Mouse (Mus musculus) induced T-regulatory cell, adult 2 months (primary cell): ENCODE results near the gene Slc44a4.
A peak's percentile ranks its signal among the peaks of the same experiment; 100 is the strongest.
"Not testable (repeated sequence)": the region's sequence is repeated elsewhere in the genome, so short reads cannot be mapped to it uniquely, and the experiment has no call there.

Experiments
- DNase-seq: peaks from one replicate; pipeline ENCODE4 v3.0.0-alpha.2; 2012; ENCODE audit warnings: low read depth

The Slc44a4 gene

DNA sequence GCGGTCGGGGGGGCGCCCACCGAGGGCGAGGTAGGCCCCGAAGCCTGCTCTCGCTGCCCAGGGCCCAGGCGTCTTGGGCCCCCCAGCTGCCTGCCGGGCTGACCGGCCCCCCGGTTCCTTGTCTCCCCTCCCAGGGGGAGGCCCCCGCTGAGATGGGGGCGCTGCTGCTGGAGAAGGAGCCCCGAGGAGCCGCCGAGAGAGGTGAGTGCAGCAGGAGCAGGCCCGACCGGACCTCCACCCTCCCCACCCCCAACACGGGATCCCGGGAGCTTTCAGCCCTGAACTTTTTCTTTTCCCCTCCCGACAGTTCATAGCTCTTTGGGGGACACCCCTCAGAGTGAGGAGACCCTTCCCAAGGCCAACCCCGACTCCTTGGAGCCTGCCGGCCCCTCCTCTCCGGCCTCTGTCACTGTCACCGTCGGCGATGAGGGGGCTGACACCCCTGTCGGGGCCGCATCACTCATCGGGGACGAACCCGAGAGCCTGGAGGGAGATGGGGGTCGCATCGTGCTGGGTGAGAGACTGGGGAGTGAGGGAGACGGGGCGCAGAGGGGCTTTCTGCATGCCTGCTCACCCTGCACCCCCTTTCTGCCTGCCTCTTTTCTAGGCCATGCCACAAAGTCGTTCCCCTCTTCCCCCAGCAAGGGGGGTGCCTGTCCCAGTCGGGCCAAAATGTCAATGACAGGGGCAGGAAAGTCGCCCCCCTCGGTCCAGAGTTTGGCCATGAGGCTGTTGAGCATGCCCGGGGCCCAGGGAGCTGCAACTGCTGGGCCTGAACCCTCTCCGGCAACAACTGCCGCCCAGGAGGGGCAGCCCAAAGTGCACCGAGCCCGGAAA, 15.0 kb upstream of the Slc44a4 start:
- DNase-seq: peak; percentile 60

DNA sequence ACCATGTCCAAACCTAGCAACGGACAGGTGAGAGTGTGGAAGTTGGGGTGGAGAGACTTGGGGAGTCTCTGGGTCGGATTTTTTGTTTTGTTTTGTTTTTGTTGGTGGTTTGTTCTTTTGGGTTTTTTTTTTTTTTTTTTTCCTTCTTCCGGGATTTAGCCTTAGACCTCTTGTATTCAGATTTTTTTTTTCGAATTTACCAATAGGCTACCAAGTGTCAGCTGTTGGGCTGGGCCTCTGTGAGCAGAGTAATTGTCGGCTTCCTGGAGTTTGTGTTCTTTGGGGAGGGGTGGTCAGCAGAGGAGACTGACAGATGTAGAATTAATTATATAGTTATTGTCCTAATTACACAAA, 14.4 kb upstream of the Slc44a4 start:
- peak; percentile 81 for DNase-seq

DNA sequence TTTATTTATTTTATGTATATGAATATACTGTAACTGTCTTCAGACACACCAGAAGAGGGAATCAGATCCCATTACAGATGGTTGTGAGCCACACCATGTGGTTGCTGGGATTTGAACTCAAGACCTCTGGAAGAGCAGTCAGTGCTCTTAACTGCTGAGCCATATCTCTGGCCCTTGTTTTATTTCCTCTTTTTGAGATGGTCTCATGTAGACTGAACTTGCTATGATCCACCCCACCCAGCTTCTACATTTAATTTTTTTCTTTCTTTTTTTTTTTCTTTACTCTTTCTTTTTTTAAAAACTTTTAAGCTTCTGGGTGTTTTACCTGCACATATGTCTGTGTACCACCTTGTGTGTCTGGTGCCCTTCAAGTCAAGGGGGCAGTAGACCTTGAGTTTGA, 13.4 kb upstream of the Slc44a4 start:
- not testable (repeated sequence) for DNase-seq

DNA sequence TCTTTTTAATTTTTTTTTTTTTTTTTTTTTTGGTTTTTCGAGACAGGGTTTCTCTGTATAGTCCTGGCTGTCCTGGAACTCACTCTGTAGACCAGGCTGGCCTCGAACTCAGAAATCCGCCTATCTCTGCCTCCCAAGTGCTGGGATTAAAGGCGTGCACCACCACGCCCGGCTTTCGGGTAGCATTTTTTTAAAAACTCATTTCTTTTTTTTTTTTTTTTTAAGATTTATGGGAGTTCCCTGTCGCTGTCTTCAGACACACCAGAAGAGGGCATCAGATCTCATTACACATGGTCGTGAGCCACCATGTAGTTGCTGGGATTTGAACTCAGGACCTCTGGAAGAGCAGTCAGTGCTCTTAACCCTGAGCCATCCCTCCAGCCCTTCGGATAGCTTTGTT, 12.3 kb upstream of the Slc44a4 start:
- DNase-seq: not testable (repeated sequence)

DNA sequence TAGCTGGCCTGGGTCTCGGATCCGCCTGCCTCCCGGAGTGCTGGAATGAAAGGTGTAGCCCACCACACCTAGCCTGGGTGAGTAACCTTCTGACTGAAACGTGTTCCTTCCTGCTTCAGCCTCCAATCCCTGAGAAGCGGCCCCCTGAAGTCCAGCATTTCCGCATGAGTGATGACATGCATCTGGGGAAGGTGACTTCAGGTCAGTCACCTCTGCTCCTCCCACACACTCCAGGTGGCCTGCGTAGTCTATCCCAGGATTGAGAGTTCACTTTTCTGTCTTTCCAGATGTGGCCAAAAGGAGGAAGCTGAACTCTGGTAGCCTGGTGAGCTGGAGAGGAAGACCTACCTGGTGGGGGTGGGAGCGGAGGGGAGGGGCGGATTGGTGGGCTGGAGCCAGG, 11.4 kb upstream of the Slc44a4 start:
- DNase-seq: no peak

DNA sequence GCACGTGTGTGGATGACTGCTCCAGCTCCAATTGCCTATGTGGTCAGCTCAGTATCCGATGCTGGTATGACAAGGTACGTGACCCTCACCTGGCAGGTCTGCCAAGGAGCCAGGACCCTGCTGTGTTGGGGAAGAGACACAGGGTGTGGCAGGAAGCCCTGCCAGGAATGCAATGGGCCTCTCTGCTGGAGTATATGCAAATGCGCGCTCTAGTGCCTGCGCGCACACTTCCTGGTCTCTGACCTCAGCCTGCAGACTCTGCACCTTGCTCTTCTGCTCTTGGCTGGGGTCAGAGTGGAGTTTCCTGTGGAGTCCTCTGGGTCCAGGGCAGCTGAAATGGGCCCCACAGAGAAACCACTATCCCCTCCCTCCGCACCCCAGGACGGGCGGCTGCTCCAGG, 3.3 kb upstream of the Slc44a4 start:
- no peak for DNase-seq

DNA sequence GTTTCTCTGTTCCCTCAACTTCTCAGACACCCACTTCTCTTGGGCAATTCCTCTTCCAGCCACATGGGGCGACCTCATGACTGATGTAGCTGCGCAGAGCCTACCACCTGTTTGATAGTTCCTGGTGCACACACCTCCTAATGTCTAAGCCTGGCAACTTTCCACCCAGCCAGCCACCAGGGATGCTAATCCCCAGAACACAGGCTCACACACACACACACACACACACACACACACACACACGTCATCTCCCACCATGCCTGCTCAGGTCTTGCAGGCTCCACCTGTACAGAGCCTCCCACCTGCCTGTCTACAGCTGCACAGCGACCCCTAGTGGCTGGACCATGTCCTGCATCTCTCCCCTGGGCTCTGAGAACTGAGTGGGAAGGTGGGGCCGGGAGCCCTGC, 2.3 kb upstream of the Slc44a4 start:
- DNase-seq: peak; percentile 94

DNA sequence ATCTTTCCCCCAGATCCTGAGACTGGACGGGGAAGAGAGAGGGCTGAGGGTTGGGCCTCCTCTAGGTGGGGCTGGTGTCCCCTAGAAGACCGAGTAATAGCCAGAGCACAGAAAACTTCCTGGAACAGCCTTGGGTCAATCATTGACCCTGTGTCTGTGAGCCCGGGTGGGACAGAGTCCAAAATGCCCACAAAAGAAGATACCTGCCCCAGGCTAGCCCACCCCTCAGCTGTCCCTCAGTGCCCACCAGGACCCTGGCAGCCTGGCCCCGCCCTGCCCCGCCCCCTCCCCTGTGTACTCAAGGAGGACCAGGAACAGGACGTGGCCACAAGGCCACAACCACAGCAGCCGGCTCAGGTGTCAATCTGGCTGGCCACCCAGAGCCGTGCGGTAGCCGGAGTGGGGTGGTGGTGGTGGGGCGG, 1.2 kb downstream of the Slc44a4 start:
- DNase-seq: no peak

DNA sequence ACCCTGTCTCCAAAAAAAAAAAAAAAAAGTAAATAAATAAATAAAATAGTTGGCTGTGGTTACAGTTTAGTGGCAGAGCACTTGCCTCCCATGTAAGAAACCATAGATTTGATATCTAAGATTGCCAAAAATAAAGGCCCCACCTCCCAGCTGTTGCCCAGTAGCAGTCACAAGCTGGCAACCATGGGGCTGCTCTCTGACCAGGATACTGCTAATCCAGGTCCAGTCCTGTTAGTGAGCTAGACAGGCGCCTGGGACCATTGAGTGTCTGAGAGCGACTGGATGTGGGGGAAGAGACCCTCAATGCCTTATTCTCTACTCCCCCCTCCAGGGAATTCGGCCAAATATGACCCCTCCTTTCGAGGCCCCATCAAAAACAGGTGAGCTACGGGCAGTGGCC, 2.0 kb downstream of the Slc44a4 start:
- DNase-seq: no peak

DNA sequence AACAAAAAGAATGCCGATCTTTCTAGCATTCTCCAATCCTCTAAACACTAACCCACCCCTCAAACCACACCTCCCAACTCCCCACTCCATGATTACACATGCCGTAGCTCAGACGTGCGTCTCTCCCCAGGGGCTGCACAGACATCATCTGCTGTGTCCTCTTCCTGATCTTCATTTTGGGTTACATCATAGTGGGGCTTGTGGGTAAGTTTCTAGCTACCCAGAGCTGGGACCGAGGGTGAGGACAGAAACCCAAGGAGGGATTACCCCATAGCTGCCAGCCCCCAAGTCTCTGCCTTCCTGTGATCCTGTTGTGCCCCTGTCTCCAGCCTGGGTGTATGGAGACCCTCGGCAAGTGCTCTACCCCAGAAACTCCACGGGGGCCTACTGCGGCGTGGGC, 2.9 kb downstream of the Slc44a4 start:
- no peak for DNase-seq

DNA sequence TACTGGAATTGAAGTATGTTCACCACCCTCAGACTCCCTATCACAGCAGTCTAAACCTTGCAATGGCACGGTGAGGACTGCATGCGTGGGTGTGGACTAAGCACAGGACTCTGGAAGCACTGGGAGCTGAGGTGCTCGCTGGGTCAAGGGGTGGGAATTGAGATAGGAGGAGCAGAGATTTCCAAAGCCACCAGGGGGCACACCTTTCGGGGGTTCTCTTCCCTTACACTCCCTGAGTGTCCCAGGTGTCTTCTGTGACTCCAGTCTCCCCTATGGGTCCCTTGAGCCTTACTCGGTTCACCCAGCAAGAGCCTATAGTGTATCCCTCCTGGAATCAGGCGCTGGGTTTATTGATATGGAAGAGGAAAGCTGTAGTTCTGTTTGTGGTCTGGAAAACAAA, 8.7 kb downstream of the Slc44a4 start:
- peak; percentile 33 for DNase-seq

DNA sequence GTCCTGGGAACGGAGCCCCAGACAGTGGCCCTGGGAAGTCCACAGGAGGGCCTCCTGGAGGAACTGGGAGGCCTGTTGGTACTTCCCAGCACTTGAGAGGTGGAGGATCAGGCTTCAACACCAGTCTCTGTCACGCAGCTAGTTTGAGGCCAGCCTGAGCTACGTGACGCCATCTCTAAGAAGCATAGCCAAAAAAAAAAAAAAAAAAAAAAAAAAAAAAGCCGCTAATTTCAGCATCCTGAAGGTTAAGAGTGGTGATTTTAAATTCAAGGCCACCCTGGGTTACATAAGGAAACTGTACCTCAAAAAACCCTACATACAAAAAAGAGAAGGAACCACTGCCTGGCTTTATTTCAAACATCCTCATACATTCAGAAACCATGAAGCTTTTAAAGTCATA, 10.0 kb downstream of the Slc44a4 start:
- no peak for DNase-seq

DNA sequence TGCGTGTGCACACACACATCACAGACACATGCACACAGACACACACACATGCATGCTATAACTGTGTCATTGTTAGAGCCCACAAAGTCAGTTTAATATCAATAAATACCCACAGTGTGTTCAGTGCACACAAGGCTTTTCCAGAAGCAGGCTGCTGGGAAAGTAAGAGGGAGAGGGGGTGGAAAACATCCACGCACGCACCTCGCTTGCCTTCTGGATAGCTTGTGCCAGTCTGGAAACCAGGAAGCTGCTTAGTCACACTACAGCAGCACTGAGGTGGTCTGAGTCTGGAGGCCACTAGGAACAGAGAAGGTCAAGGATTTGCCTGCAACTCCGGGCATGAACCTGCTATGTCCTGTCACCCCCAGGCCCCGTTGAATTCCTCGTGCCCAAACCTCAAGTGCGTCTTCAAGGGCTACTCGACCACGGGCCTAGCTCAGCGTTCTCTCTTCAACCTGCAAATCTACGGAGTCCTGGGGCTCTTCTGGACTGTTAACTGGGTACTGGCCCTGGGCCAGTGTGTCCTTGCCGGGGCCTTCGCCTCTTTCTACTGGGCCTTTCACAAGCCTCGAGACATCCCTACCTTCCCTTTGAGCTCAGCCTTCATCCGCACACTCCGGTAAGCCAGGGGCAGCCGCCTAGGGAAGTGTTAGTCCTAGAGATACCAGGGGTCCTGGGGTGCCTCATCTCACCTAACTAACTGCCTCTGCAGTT, 13.2 kb downstream of the Slc44a4 start:
- DNase-seq: no peak

DNA sequence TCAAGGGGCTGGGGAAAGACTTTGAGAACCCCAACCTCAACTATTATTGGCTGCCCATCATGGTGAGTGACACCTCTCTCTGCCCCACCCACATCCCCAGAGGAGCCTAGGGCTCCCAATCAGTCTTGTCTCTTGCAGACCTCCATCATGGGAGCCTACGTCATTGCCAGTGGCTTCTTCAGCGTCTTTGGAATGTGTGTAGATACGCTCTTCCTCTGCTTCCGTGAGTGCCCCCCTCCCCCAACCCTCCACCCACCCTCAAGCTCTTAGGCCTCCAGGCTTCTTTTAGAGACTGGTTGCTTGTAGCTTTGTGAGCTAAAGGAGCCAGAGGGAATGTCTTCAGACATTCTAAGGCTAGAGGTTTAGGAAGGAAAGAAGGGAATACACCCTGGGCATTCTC, 14.6 kb downstream of the Slc44a4 start:
- no peak for DNase-seq

DNA sequence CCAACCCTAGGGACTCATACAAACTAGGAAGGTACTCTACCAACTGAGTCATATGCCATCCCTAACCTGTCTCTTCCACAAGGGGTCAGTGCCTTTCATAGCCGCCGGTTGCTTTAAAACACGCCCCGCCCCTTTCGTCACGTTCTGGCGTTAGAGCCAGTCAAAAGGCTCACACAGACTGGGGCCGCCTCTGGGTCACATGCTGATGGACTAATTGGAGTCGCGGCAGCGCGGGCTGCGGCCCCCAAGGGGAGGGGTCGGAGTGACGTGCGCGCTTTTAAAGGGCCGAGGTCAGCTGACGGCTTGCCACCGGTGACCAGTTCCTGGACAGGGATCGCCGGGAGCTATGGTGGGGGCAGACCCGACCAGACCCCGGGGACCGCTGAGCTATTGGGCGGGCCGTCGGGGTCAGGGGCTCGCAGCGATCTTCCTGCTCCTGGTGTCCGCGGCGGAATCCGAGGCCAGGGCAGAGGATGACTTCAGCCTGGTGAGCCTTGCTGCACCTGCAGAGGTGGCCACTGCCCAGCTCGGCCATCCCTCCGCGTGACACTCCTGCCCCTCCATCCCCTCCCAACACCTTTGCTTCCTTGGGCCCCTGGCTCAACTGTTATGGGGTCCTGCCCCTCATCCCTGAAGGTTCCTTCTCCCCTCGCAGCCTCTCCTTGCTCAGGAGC, 16.9 kb downstream of the Slc44a4 start, which contains the start of gene Neu1:
TSS of gene Neu1 (plus strand) at position 193 of the 674 bp plus-strand sequence.
- peak; percentile 99 for DNase-seq

DNA sequence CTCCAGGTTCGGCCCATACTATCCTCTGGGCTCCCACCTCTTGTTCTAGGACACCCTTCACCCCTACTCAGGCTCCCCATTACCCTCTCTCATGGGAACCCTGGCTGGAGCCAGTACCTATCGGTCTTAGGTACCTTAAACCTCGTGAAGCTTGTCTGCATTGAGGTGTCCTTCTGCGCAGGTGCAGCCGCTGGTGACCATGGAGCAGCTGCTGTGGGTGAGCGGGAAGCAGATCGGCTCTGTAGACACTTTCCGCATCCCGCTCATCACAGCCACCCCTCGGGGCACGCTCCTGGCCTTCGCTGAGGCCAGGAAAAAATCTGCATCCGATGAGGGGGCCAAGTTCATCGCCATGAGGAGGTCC, 17.5 kb downstream of the Slc44a4 start:
- DNase-seq: peak; percentile 68

DNA sequence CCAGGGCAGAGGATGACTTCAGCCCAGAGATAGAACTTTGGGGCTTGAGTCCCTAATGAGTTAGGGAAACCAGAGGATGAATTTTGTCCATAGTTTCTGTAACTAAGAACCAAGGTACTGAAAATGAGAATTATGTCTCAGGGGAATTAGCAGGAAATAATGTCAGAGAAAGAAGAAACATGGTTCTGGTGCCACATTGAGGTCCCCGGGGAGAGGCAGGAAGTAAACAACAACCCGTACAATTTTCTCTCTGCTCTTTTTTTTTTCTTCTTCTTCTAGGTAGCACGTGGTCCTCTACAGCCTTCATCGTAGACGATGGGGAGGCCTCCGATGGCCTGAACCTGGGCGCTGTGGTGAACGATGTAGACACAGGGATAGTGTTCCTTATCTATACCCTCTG, 18.0 kb downstream of the Slc44a4 start:
- peak; percentile 60 for DNase-seq

DNA sequence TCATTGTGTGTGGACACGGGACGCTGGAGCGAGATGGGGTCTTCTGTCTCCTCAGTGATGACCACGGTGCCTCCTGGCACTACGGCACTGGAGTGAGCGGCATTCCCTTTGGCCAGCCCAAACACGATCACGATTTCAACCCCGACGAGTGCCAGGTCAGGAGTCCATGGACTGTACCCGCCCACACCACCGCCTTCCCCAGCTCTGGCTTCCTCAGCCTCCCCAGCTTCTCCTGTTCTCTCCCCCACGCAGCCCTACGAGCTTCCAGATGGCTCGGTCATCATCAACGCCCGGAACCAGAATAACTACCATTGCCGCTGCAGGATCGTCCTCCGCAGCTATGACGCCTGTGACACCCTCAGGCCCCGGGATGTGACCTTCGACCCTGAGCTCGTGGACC, 19.8 kb downstream of the Slc44a4 start:
- DNase-seq: no peak

DNA sequence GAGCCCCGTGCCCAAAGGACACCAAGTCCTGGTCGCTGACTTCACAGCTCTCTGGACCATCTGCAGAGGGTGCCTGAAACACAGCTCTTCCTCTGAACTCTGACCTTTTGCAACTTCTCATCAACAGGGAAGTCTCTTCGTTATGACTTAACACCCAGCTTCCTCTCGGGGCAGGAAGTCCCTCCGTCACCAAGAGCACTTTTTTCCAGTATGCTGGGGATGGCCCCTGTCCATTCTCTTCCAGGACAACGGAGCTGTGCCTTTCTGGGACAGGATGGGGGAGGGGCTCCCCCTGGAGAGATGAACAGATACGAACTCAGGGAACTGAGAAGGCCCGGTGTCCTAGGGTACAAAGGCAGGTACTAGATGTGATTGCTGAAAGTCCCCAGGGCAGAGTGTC, 20.6 kb downstream of the Slc44a4 start:
- no peak for DNase-seq

DNA sequence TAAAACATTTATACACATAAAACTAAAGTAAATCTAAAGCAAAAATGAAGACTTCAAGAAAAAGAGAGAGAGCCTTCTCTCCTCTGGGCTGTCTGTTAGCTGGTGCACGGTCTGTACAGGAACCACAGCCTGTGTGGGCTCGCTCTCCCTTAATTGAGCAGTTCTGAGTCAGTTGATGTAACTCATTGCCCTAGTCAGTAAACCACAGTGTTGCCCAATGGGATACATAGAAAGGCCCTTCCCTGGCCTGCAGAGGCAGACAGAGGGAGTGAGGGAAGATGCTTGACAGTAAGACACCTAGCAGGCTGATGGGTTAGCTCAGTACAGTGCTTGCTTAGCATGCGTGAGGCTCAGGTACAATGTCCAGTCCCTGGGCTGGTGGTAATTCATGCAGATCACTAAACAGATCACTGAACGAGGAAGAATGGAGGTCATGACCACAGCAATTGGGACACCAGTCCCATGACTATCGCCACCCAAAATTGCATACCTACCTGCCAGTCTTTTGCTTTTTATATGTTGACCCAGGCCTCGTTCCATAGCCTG, 23.8 kb downstream of the Slc44a4 start:
- DNase-seq: no peak

DNA sequence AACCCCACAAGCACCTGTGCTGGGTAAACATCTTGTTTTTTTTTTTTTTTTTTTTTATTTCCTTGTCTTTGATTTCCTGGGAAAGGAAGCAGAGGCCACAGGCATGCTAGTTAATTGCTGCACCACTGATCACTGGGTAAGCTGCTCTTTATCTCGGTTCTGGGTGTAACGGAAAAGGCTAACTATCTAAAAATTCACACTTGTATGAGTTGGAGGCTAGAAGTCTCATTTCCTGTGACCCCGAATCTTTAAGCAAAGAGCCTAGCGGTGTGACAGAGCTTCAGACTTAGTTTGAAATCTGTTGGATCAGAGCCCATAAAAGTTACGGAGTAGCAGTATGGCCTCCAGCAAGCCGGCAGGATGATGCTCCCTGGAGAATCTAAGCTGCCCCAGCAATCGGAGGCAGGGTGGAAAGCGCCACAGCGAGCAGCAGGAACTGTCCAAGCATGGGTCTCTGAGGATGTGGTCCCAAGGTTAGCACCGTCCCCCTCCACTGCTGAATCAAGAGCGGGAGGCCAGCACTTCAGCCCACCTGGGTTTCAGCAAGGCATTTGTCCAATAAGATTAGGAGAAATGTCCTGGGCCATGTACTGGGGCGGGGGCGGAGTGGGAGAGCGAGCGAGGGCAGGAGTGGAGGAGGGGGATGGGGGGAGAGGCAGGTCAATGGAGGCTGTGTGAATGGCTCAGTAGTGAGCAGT, 27.2 kb downstream of the Slc44a4 start:
- no peak for DNase-seq

DNA sequence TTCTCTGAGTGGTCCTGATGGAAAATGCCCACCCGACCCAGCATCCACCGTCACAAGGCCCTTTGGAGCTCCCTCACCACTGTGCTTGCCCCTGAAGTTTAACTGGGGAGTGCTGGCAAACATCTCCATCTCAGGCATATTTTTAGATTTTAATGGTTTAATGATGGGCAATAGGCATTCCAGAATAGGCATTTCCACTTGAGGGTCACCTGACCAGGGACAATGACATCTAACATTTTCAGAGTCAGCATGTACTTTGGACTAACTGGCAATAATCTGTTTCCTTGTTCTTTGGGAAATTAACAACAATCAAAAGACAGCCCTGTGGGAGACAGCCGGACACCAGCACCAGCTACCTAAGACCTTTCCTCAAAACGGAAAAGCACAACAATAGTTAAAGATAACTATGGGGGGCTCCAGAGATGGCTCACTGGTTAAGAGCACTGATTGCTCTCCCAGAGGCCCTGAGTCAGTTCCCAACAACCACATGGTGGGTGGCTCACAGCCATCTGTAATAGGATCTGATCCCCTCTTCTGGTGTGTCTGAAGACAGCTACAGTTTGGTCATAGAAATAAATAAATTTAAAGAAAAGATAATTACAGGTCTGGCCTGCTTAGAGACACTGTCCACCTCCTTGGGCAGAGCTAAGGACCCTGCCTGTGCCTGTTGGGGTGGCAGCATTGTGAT, 29.0 kb downstream of the Slc44a4 start:
- no peak for DNase-seq
